Mouse (Mus musculus) MEL (cell line): ENCODE data around the gene Cntnap1. TPM values are rescaled to one million over a fixed set of nuclear protein-coding genes. Genes with fewer than 3 reads are reported as not detected.

Experiments used
- DNase-seq: peaks from one replicate; pipeline ENCODE4 v3.0.0; 2011; ENCODE audit warnings: low read depth, low spot score
- H3K27ac ChIP-seq: 2 replicates; pipeline ENCODE4 v1.5.1; 2012; ENCODE audit warnings: low read depth, mild to moderate bottlenecking, control low read depth, low read length, moderate library complexity; ENCODE audit not compliant: control insufficient read depth
- H3K27me3 ChIP-seq, 2 experiments: fragments of 150-350 bp in 1 of 2; sonication (generic) in 1 of 2; 2 replicates each; pipeline ENCODE4 v1.6.1; 2012; ENCODE audit warnings: low read length in 2 of 2, mild to moderate bottlenecking in 2 of 2, improper control_type of control experiment in 1 of 2, moderate library complexity in 1 of 2; ENCODE audit not compliant: insufficient read depth in 2 of 2, control insufficient read depth in 1 of 2
- H3K36me3 ChIP-seq, 2 experiments: 2 replicates each; pipeline ENCODE4 v1.6.1; 2012 to 2014; ENCODE audit warnings: low read length in 2 of 2, improper control_type of control experiment in 1 of 2, inconsistent platforms in 1 of 2, mild to moderate bottlenecking in 1 of 2; ENCODE audit not compliant: insufficient read depth in 2 of 2, control insufficient read depth in 1 of 2
- H3K4me1 ChIP-seq, 2 experiments: fragments of 150-350 bp in 1 of 2; sonication (generic) in 1 of 2; 2 replicates each; pipeline ENCODE4 v1.6.1; 2012; ENCODE audit warnings: low read length in 2 of 2, improper control_type of control experiment in 1 of 2, mild to moderate bottlenecking in 1 of 2; ENCODE audit not compliant: insufficient read depth in 2 of 2, control insufficient read depth in 1 of 2
- H3K4me3 ChIP-seq, 2 experiments: fragments of 150-350 bp in 1 of 2; sonication (generic) in 1 of 2; 2 replicates each; pipeline ENCODE4 v1.5.1; 2012; ENCODE audit warnings: low read depth in 2 of 2, low read length in 2 of 2, mild to moderate bottlenecking in 2 of 2, moderate library complexity in 2 of 2, control low read depth in 1 of 2, improper control_type of control experiment in 1 of 2; ENCODE audit not compliant: control insufficient read depth in 1 of 2, insufficient read depth in 1 of 2
- H3K79me2 ChIP-seq: 2 replicates; pipeline ENCODE4 v1.6.1; 2012; ENCODE audit warnings: mild to moderate bottlenecking, low read length, moderate library complexity; ENCODE audit not compliant: control insufficient read depth, poor library complexity, insufficient read depth
- H3K9ac ChIP-seq: 2 replicates; pipeline ENCODE4 v1.6.1; 2012; ENCODE audit warnings: low read depth, mild to moderate bottlenecking, control low read depth, low read length, moderate library complexity; ENCODE audit not compliant: control insufficient read depth, poor library complexity, severe bottlenecking
- H3K9me3 ChIP-seq: fragments of 150-350 bp; sonication (generic); replicated peaks from 2 replicates; pipeline ENCODE4 v1.6.1; 2012; ENCODE audit warnings: mild to moderate bottlenecking, low read length, improper control_type of control experiment, moderate library complexity; ENCODE audit not compliant: insufficient read depth
- BHLHE40 ChIP-seq: IDR thresholded peaks from 2 replicates; pipeline ENCODE4 v1.6.1; 2012; ENCODE audit warnings: low read depth, mild to moderate bottlenecking, inconsistent platforms, low read length, improper control_type of control experiment, borderline replicate concordance
- CHD2 ChIP-seq: IDR thresholded peaks from 2 replicates; pipeline ENCODE4 v1.6.1; 2011; ENCODE audit warnings: low read length, improper control_type of control experiment
- E2F4 ChIP-seq: IDR thresholded peaks from 2 replicates; pipeline ENCODE4 v1.6.1; 2011; ENCODE audit warnings: low read depth, low read length, improper control_type of control experiment, borderline replicate concordance
- ELF1 ChIP-seq: IDR thresholded peaks from 2 replicates; pipeline ENCODE4 v1.6.1; 2014; ENCODE audit warnings: low read depth, mild to moderate bottlenecking, inconsistent platforms, low read length, improper control_type of control experiment, moderate library complexity
- EP300 ChIP-seq, 2 experiments: IDR thresholded peaks; 2 replicates each; pipeline ENCODE4 v1.6.1; 2011; ENCODE audit warnings: improper control_type of control experiment in 2 of 2, low read length in 2 of 2, low read depth in 1 of 2, mild to moderate bottlenecking in 1 of 2
- ETS1 ChIP-seq: IDR thresholded peaks from 2 replicates; pipeline ENCODE4 v1.6.1; 2012; ENCODE audit warnings: low read depth, mild to moderate bottlenecking, inconsistent platforms, low read length, improper control_type of control experiment, moderate library complexity
- GABPA ChIP-seq: IDR thresholded peaks from 2 replicates; pipeline ENCODE4 v1.6.1; 2012; ENCODE audit warnings: low read depth, mild to moderate bottlenecking, inconsistent platforms, low read length, improper control_type of control experiment, moderate library complexity
- GATA1 ChIP-seq: IDR thresholded peaks from 2 replicates; pipeline ENCODE4 v1.6.1; 2011; ENCODE audit warnings: low read depth, low read length, improper control_type of control experiment
- KAT2A ChIP-seq: conservative IDR thresholded peaks from 2 replicates; pipeline ENCODE4 v1.6.1; 2012; ENCODE audit warnings: low read depth, low read length, improper control_type of control experiment, inconsistent platforms
- MAFK ChIP-seq: IDR thresholded peaks from 2 replicates; pipeline ENCODE4 v1.6.1; 2011; ENCODE audit warnings: low read depth, mild to moderate bottlenecking, low read length, improper control_type of control experiment, borderline replicate concordance
- MAZ ChIP-seq: IDR thresholded peaks from 2 replicates; pipeline ENCODE4 v1.6.1; 2012; ENCODE audit warnings: low read depth, mild to moderate bottlenecking, inconsistent platforms, low read length, improper control_type of control experiment
- NELFE ChIP-seq: IDR thresholded peaks from 2 replicates; pipeline ENCODE4 v1.6.1; 2011; ENCODE audit warnings: low read depth, low read length, improper control_type of control experiment
- NRF1 ChIP-seq: IDR thresholded peaks from 2 replicates; pipeline ENCODE4 v1.6.1; 2014; ENCODE audit warnings: low read depth, mild to moderate bottlenecking, inconsistent platforms, low read length, improper control_type of control experiment, moderate library complexity; ENCODE audit not compliant: poor library complexity, insufficient read depth, severe bottlenecking
- POLR2A ChIP-seq, 2 experiments: IDR thresholded peaks; 2 replicates each; pipeline ENCODE4 v1.6.1; 2011 to 2012; ENCODE audit warnings: low read length in 2 of 2, mild to moderate bottlenecking in 2 of 2, control low read depth in 1 of 2, improper control_type of control experiment in 1 of 2, low read depth in 1 of 2, moderate library complexity in 1 of 2; ENCODE audit not compliant: control insufficient read depth in 1 of 2, insufficient read depth in 1 of 2, poor library complexity in 1 of 2
- POLR2AphosphoS2 ChIP-seq: IDR thresholded peaks from 2 replicates; pipeline ENCODE4 v1.6.1; 2011; ENCODE audit warnings: low read length, improper control_type of control experiment
- RCOR1 ChIP-seq: IDR thresholded peaks from 2 replicates; pipeline ENCODE4 v1.6.1; 2012; ENCODE audit warnings: low read depth, mild to moderate bottlenecking, inconsistent platforms, low read length, improper control_type of control experiment
- SMC3 ChIP-seq: IDR thresholded peaks from 2 replicates; pipeline ENCODE4 v1.6.1; 2011; ENCODE audit warnings: low read depth, low read length, improper control_type of control experiment
- TAL1 ChIP-seq: IDR thresholded peaks from 2 replicates; pipeline ENCODE4 v1.6.1; 2012; ENCODE audit warnings: mild to moderate bottlenecking, inconsistent platforms, low read length, moderate library complexity, mixed read lengths
- USF1 ChIP-seq: IDR thresholded peaks from 2 replicates; pipeline ENCODE4 v1.6.1; 2014; ENCODE audit warnings: low read depth, mild to moderate bottlenecking, inconsistent platforms, low read length, improper control_type of control experiment, moderate library complexity
- ZC3H11A ChIP-seq: IDR thresholded peaks from 2 replicates; pipeline ENCODE4 v1.6.1; 2012; ENCODE audit warnings: low read depth, mild to moderate bottlenecking, inconsistent platforms, low read length, improper control_type of control experiment
- ZKSCAN1 ChIP-seq: IDR thresholded peaks from 2 replicates; pipeline ENCODE4 v1.6.1; 2012; ENCODE audit warnings: low read depth, mild to moderate bottlenecking, inconsistent platforms, low read length, improper control_type of control experiment, moderate library complexity
- ZMIZ1 ChIP-seq: IDR thresholded peaks from 2 replicates; pipeline ENCODE4 v1.6.1; 2012; ENCODE audit warnings: low read depth, mild to moderate bottlenecking, inconsistent platforms, low read length, improper control_type of control experiment, moderate library complexity
- ZNF384 ChIP-seq: IDR thresholded peaks from 2 replicates; pipeline ENCODE4 v1.6.1; 2012; ENCODE audit warnings: low read depth, mild to moderate bottlenecking, inconsistent platforms, low read length, improper control_type of control experiment
- polyA plus RNA-seq, 2 experiments: library from polyadenylated mRNA; stranded (reverse) in 1 of 2; unstranded in 1 of 2; fragments of >175 nt in 1 of 2; fragments of >200 nt in 1 of 2; gene quantifications; 2 replicates each; pipeline versions ENCODE4 v1.2.1 to v1.2.4; 2012; ENCODE audit warnings: low replicate concordance in 2 of 2, low read depth in 1 of 2; ENCODE audit not compliant: insufficient read length in 2 of 2, insufficient read depth in 1 of 2, missing spikeins in 1 of 2
- total RNA-seq: library from RNA; depleted of rRNA; stranded (reverse); fragments of 300-350 nt; gene quantifications from 2 replicates; pipeline ENCODE4 v1.2.3, GENCODE M21; 2012

Gene Cntnap1
- total and polyA plus RNA-seq, 3 experiments: 0.01 TPM; not detected in 2

- TF ChIP-seq USF1 (no peak), CHD2 (peak; percentile 41; the same call in 1 of the 2 replicates), POLR2A (IDR thresholded peaks at IDR 0.05; ENCODE audit: control insufficient read depth in 1 of 2, insufficient read depth in 1 of 2, low read depth in 1 of 2, low read length in 2 of 2, poor library complexity in 1 of 2) (no peak), KAT2A (no peak), POLR2AphosphoS2 (no peak)
Measured at GRCm38 (mm10) chr11:101232010-101232839, 61.9 kb downstream of the Cntnap1 start (continued).

DNA sequence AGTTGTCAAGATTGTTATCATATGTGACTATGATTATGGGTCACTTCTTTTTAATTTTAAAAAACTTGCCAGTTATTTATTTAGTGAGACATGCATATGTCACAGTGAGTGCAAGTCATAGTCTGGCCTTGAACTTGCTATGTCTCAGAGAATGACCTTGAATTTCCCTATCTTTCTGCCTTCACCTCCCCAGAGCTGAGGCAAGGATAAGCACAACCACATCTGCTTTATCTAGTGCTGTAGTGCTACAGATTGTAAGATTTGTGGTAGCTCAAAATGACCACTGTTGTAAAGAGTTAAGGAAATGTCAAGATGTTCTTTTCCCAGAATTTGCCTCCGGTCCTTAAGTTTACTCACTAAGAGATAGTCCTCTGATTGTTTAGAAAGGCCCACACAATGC lies 62.9 kb downstream of the Cntnap1 start:
- DNase-seq: no peak
- H3K9ac ChIP-seq: no peak overlapping the region
- no peak overlapping the region for H3K4me3 ChIP-seq
- peaks cover 3 to 24% of the 10 kb centered on the region in 2 experiments; a peak in 3 of 4 replicates for H3K4me1 ChIP-seq
- H3K9me3 ChIP-seq: no peaks in the 10 kb centered on the region
- peaks cover 0 to 14% of the 10 kb centered on the region in 2 experiments; a peak in 2 of 4 replicates for H3K36me3 ChIP-seq
- TF ChIP-seq TAL1 (no peak), ZMIZ1 (no peak), RCOR1 (peak; percentile 73), ZNF384 (no peak), MAFK (no peak), GATA1 (peak; percentile 15; the same call in 1 of the 2 replicates)
- H3K27ac ChIP-seq: no peak overlapping the region
- peaks cover 0 to 4% of the 10 kb centered on the region in 2 experiments; a peak in 2 of 4 replicates for H3K27me3 ChIP-seq
- no peaks in the 10 kb centered on the region for H3K79me2 ChIP-seq

DNA sequence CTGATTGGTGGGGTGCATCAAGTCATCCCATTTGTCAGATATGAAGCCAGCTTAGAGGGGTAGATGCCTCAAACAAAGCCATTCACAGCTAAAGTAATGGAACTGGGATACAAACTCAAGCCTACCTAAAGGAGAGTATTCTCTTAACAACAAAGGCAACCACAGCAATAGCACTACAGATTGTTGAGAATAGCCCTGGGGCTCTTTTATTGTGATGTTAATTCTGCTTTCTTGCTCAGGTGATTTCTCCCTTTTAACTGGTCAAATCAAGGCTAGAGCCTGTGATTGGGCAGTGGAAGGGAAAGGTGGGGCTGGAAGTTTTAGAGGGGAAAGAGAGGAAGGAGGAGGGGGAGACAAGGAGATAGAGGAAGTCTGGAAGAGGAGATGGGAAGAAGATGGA lies 63.8 kb downstream of the Cntnap1 start:
- H3K79me2 ChIP-seq: no peaks in the 10 kb centered on the region
- no peak overlapping the region for H3K27ac ChIP-seq
- H3K9ac ChIP-seq: no peak overlapping the region
- H3K27me3 ChIP-seq: peaks cover 0 to 6% of the 10 kb centered on the region in 2 experiments; a peak in 3 of 4 replicates
- H3K4me1 ChIP-seq: peaks cover 2 to 23% of the 10 kb centered on the region in 2 experiments; a peak in 3 of 4 replicates
- no peak overlapping the region for H3K4me3 ChIP-seq
- no peak for TF ChIP-seq BHLHE40
- TF ChIP-seq NELFE: no peak
- TF ChIP-seq ZKSCAN1: no peak
- TF ChIP-seq SMC3: no peak
- TF ChIP-seq POLR2AphosphoS2: no peak
- TF ChIP-seq ELF1: no peak
- no peak for TF ChIP-seq GATA1
- TF ChIP-seq ETS1: no peak
- no peak for TF ChIP-seq MAZ
- TF ChIP-seq ZMIZ1: no peak
- TF ChIP-seq TAL1: no peak
- TF ChIP-seq NRF1: no peak
- TF ChIP-seq EP300 (IDR thresholded peaks at IDR 0.05; ENCODE audit: low read depth in 1 of 2, low read length in 2 of 2): no peak
- no peak for TF ChIP-seq ZNF384
- no peak for TF ChIP-seq E2F4
- TF ChIP-seq GABPA: no peak
- no peak for TF ChIP-seq POLR2A (IDR thresholded peaks at IDR 0.05; ENCODE audit: control insufficient read depth in 1 of 2, insufficient read depth in 1 of 2, low read depth in 1 of 2, low read length in 2 of 2, poor library complexity in 1 of 2)
- TF ChIP-seq MAFK: no peak
- no peak for TF ChIP-seq ZC3H11A
- H3K36me3 ChIP-seq: peaks cover 0 to 14% of the 10 kb centered on the region in 2 experiments; a peak in 2 of 4 replicates
- DNase-seq: no peak
- no peaks in the 10 kb centered on the region for H3K9me3 ChIP-seq
